Mouse (Mus musculus): Measurements from ENCODE around the gene Oaz3.

Gene Oaz3

GRCm38 (mm10) chr3:94443597-94443964, at the start of gene Oaz3:
Gene Oaz3, minus strand, starts transcription at chr3:94443915.
- DNase-seq: no peak

- DNase-seq: no peak
Measured at GRCm38 (mm10) chr3:94487581-94487980, 43.9 kb upstream of the Oaz3 start.

- no peak for DNase-seq
Measured at GRCm38 (mm10) chr3:94485922-94486321, 42.2 kb upstream of the Oaz3 start.

GRCm38 (mm10) chr3:94483790-94484439, 40.2 kb upstream of the Oaz3 start:
- peak in 1 of 2 experiments; percentile 7 for DNase-seq

GRCm38 (mm10) chr3:94482764-94483385, 39.2 kb upstream of the Oaz3 start:
- no peak for DNase-seq

GRCm38 (mm10) chr3:94481429-94481828, 37.7 kb upstream of the Oaz3 start:
- DNase-seq: no peak

GRCm38 (mm10) chr3:94480291-94480884, 36.7 kb upstream of the Oaz3 start, which contains the start of gene Riiad1:
Gene Riiad1, minus strand, starts transcription at chr3:94480341.
- DNase-seq: no peak

GRCm38 (mm10) chr3:94479564-94479963, 35.8 kb upstream of the Oaz3 start:
- peak in 1 of 2 experiments; percentile 6 for DNase-seq

- DNase-seq: no peak
Measured at GRCm38 (mm10) chr3:94478591-94479169, 35.0 kb upstream of the Oaz3 start.

GRCm38 (mm10) chr3:94477981-94478422, 34.3 kb upstream of the Oaz3 start, which contains the start of gene Celf3:
Gene Celf3, plus strand, starts transcription at chr3:94478295.
- no peak for DNase-seq

GRCm38 (mm10) chr3:94477444-94477843, 33.7 kb upstream of the Oaz3 start:
- no peak for DNase-seq

- peak; percentile 51 to 56 for DNase-seq
Measured at GRCm38 (mm10) chr3:94476301-94477035, 32.8 kb upstream of the Oaz3 start.

GRCm38 (mm10) chr3:94473567-94474232, 30.0 kb upstream of the Oaz3 start:
- DNase-seq: no peak

GRCm38 (mm10) chr3:94473115-94473505, 29.4 kb upstream of the Oaz3 start:
- no peak for DNase-seq

- DNase-seq: peak; percentile 35 to 63
Measured at GRCm38 (mm10) chr3:94472447-94473114, 28.9 kb upstream of the Oaz3 start.

GRCm38 (mm10) chr3:94468931-94469330, 25.2 kb upstream of the Oaz3 start:
- DNase-seq: no peak

GRCm38 (mm10) chr3:94465632-94466430, 22.1 kb upstream of the Oaz3 start:
- no peak for DNase-seq

GRCm38 (mm10) chr3:94463926-94464578, 20.3 kb upstream of the Oaz3 start:
- no peak for DNase-seq

- DNase-seq: no peak
Measured at GRCm38 (mm10) chr3:94459834-94460233, 16.1 kb upstream of the Oaz3 start.

GRCm38 (mm10) chr3:94457055-94457454, 13.3 kb upstream of the Oaz3 start:
- DNase-seq: no peak
